Mouse (Mus musculus): ENCODE data around the gene Tspan17. TPM values are rescaled to one million over a fixed set of nuclear protein-coding genes. Genes with fewer than 3 reads are reported as not detected.

Tspan17 gene
- polyA plus RNA-seq, 1 experiment from 2014 or later, result 22.9 TPM

DNA sequence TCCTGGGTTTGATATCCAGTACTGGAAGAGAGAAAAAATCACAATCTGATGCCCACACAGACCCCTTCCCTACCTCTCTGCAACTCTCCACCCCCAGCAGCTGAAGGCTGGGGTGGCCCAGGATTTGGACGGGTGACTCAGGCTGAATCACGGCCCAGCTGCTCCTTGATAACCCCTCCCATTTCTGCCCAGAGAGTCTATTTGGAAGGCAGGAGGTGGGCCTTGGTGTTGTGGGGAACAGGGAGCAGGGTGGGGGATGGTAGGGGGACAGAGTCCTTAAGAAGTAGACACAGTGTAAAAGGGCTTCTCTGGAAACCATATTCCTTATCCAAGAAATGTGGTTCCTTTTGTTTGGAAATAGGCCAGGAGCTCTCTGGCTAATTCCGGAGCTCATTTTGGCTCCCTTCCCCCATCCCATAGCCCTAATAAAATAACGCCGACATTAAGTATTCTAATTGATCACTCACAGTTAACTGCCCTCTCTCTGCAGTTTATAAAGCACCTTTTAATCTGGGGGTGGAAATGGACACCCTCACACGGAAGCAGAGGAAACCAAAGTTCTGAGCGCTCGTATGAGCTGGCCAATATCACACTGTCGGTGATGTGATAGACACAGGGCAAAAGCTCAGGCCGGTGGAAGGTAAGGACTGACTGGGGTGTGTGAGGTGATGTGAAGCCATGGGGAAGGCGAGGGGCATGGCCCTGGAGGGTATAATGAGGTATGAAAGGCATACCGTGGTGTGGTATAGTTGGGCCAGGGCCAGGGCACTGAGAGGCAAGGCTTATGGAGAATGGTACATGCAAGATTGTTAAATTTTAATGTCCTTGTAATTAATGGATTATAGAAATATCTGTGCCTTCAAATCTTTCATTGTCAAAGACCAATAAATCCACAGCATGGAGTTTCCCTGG lies 34.8 kb upstream of the Tspan17 start:
- Histone ChIP-seq H3K27ac (replicated peaks) (peak overlapping the region; percentile 82), H3K9me3 (no peaks in the 10 kb centered on the region), H3K36me3 (no peaks in the 10 kb centered on the region), H3K4me1 (peaks cover 75% of the 10 kb centered on the region), H3K4me2 (replicated peaks) (no peak overlapping the region), H3K27me3 (peaks cover 5% of the 10 kb centered on the region; the same call in 1 of the 2 replicates), H3K9ac (replicated peaks) (no peak overlapping the region), H3K4me3 (no peak overlapping the region)
- WGBS, result 31% methylated on average over 12 of the region's 12 CpGs
- ATAC-seq (replicated peaks), result no peak

DNA sequence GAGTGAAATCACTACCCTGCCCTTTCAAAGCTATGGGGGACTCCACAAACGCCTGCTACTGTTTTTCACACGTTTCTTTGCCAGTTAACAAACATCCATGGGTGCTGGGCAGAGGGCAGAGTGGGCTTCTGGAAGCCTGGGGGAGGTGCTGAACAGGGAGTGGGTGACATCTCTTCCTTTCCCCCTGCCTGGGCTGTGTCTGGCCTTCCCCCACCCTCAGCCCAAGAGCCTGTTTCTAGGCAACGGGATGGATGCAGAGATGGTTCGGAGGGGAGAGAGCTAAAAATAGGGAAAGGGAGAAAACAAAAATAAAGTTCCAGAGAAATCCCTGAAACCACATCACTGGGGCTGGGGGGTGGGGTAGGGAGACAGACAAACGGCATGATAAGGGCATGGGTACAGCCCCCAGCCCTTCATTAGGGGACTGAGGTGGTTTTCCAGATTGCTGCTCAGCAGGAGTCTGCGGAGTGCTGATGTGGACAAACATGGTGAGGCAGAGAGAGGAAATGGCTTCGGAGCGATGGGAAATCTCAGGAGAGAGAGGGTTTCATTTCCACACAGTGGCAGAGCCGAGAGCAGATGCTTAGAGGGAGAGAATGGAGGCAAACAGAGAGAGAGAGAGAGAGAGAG lies 33.9 kb upstream of the Tspan17 start:
- H3K4me2 ChIP-seq (replicated peaks), result peak overlapping the region; percentile 21
- 15% methylated on average over 9 of the region's 9 CpGs for WGBS
- H3K27ac ChIP-seq (replicated peaks), result peak overlapping the region; percentile 82
- ATAC-seq (replicated peaks), result no peak
- H3K36me3 ChIP-seq, result no peaks in the 10 kb centered on the region
- no peaks in the 10 kb centered on the region for H3K9me3 ChIP-seq
- H3K4me3 ChIP-seq, result no peak overlapping the region
- peaks cover 78% of the 10 kb centered on the region for H3K4me1 ChIP-seq
- H3K9ac ChIP-seq (replicated peaks), result no peak overlapping the region
- peaks cover 5% of the 10 kb centered on the region; the same call in 1 of the 2 replicates for H3K27me3 ChIP-seq

DNA sequence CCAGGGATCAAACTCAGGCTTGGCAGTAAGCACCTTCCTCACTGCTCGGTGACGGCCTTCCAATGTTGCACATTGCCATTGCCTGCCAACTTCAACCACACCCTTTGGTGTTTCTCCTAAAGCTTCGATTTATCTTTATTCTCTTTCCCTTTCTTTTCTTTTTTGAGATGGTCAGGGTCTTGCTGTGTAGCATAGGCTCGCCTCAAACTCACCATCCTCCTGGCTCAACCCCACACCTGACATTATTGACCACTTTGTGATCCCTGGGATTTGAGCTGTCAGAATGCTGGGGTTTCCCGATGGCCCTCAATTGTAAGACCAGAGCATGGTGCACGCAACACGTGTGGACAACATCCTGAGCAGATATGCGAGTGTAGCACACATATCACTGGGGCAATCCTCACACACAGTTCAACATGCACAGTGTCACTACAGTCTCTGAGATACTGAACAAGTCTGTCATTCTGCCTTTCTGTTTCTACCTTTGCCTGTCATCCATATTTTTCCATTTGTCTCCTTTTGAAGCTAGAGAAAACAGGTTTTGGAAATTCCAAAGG lies 32.9 kb upstream of the Tspan17 start:
- H3K4me1 ChIP-seq, result peaks cover 80% of the 10 kb centered on the region
- no peak for ATAC-seq (replicated peaks)
- WGBS, result 83% methylated on average over 8 of the region's 8 CpGs
- H3K9ac ChIP-seq (replicated peaks), result no peak overlapping the region
- H3K4me2 ChIP-seq (replicated peaks), result no peak overlapping the region
- H3K36me3 ChIP-seq, result no peaks in the 10 kb centered on the region
- no peaks in the 10 kb centered on the region for H3K9me3 ChIP-seq
- peaks cover 5% of the 10 kb centered on the region; the same call in 1 of the 2 replicates for H3K27me3 ChIP-seq
- H3K27ac ChIP-seq (replicated peaks), result peak overlapping the region; percentile 97
- H3K4me3 ChIP-seq, result no peak overlapping the region

DNA sequence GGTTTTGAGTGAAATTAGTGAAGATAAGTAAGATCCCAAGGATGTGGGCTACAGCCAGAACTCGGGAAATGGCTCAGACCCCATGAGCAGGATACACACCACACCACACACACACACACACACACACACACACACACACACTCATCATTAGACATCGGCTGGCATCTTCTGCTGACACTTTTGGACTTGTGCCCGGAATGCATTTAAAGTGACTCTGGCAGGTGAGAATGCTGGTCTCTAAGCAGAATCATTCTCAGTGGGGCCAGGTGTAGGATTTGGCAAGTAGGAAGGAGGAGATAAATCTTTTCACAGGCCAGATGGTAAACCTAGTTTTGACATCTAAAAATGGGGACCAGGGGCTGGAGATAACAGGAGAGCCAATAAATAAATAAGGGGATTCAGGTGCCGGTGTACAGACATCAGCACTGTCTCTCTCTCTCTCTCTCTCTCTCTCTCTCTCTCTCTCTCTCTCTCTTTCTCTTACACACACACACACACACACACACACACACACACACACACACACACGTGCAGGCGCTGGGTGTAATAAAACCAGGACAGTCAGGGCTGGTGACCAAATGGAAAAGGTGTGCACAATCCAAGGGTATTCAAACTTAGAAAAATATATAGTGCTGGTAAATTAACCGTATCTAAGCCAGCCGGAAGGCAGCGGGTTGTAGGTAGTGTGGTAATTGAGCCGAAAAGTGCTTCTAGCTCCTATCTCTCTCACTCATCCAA lies 31.9 kb upstream of the Tspan17 start:
- Histone ChIP-seq H3K27ac (replicated peaks) (peak overlapping the region; percentile 97), H3K4me3 (peak overlapping the region; percentile 55), H3K4me1 (peaks cover 78% of the 10 kb centered on the region), H3K9me3 (no peaks in the 10 kb centered on the region), H3K27me3 (no peaks in the 10 kb centered on the region), H3K9ac (replicated peaks) (peak overlapping the region; percentile 49), H3K36me3 (no peaks in the 10 kb centered on the region), H3K4me2 (replicated peaks) (peak overlapping the region; percentile 84)
- ATAC-seq (replicated peaks), result no peak
- WGBS, result 20% methylated on average over 10 of the region's 10 CpGs

DNA sequence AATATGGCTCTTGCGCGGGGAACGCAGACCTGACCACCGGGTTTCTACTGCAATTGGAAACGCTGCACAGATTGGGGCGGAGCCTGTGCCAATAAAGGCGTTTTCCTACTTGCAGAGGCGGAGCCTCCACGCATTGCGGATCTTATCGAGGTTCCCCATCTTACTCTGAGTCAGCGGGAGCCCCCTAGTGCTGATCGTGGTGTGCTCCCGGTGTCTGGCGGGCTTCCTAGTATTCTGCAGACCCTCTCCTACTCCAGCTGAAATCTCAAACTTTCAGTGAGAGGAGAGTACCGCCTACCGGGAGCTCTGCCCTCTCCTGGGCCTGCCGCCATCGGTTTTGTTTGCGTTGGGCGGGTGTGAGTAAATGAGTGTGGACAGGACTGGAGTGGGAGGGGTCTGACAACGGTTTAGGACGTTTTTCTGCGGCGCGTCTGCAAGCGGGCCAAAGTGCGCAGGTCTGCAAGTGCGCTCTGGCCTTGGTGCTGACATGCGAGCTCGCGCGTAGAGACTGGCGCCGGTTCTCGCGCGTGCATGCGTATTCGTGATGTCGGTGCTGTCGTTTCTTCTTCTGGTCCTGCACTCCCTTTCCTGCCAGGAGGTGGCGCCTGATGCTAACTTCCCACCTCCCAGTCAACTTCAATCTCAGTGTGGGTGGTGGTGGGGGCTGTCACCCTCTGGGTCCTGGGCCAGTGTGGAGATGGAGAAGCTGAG lies 31.0 kb upstream of the Tspan17 start:
- Histone ChIP-seq H3K27ac (replicated peaks) (peak overlapping the region; percentile 97), H3K9me3 (no peaks in the 10 kb centered on the region), H3K27me3 (0 out of 2 replicates have a peak, but pooled peaks cover under 1% of the 10 kb centered on the region), H3K4me2 (replicated peaks) (peak overlapping the region; percentile 84), H3K36me3 (no peaks in the 10 kb centered on the region), H3K9ac (replicated peaks) (peak overlapping the region; percentile 57), H3K4me1 (peaks cover 69% of the 10 kb centered on the region), H3K4me3 (peak overlapping the region; percentile 55)
- WGBS, result under 1% methylated on average over 43 of the region's 43 CpGs
- peak; percentile 83 for ATAC-seq (replicated peaks)

DNA sequence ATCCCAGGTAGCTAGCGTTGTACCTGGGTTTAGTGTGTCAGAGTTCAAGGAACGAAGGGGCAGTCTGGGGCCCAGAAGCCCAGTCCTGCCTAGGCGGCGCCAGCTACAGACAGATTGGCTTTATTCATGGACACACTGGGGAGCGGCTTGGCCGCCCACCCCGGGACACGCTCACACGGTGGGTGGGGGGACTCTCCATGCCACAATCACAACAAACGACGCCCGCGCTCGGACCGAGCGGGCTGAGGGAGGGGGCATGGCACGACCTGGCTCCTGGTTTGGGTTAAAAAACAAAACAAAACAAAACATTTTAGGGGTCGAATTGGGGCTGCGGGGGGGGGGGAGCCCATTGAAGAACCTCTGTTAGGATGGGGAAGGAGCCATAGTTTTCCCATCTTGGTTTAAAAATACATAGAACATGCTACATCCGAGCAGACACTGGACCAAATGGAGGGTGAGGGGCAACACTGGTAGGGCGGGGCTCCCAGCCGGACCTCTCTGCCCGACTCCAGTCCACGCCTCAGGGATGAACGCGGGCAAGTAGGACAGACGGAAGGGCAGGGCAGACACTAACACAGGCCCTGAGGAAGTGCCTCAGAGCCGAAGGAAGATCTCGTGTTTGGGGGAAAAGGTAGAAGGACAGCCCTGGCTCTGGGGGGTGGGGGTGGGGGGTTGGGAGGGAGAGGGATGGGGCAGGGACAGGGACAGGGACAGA lies 30.3 kb upstream of the Tspan17 start:
- Histone ChIP-seq H3K9me3 (no peaks in the 10 kb centered on the region), H3K4me3 (peak overlapping the region; percentile 55), H3K27me3 (peaks cover 8% of the 10 kb centered on the region), H3K4me2 (replicated peaks) (peak overlapping the region; percentile 84), H3K4me1 (peaks cover 67% of the 10 kb centered on the region), H3K27ac (replicated peaks) (peak overlapping the region; percentile 97), H3K36me3 (no peaks in the 10 kb centered on the region), H3K9ac (replicated peaks) (peak overlapping the region; percentile 57)
- under 1% methylated on average over 29 of the region's 29 CpGs for WGBS
- no peak; the same call in 1 of the 2 replicates for ATAC-seq (replicated peaks)

DNA sequence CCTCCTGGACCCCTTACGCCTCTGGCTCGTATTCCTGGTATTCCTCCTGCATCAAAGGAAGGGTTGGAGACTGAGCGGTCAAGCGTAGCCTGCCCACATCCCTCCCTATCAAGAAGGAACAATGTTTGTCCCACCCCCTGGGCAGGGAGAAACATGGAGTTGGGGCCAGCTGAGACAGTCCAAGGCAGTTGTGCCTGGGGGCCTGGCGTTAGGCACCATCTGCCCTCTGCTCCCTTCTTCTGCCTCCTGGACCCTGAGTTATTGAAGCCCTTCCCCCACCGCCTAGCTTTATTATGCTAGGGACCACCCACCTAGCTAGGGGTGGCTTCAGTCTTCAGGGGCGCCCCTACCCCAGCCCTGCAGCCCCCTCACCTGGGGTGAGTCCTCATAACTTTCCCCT lies 29.7 kb upstream of the Tspan17 start:
- Histone ChIP-seq H3K4me2 (replicated peaks) (peak overlapping the region; percentile 84), H3K9me3 (no peaks in the 10 kb centered on the region), H3K27ac (replicated peaks) (no peak overlapping the region), H3K36me3 (no peaks in the 10 kb centered on the region), H3K4me3 (no peak overlapping the region), H3K9ac (replicated peaks) (no peak overlapping the region), H3K27me3 (peaks cover 11% of the 10 kb centered on the region), H3K4me1 (peaks cover 61% of the 10 kb centered on the region)
- 11% methylated on average over 7 of the region's 7 CpGs for WGBS
- ATAC-seq (replicated peaks), result no peak

DNA sequence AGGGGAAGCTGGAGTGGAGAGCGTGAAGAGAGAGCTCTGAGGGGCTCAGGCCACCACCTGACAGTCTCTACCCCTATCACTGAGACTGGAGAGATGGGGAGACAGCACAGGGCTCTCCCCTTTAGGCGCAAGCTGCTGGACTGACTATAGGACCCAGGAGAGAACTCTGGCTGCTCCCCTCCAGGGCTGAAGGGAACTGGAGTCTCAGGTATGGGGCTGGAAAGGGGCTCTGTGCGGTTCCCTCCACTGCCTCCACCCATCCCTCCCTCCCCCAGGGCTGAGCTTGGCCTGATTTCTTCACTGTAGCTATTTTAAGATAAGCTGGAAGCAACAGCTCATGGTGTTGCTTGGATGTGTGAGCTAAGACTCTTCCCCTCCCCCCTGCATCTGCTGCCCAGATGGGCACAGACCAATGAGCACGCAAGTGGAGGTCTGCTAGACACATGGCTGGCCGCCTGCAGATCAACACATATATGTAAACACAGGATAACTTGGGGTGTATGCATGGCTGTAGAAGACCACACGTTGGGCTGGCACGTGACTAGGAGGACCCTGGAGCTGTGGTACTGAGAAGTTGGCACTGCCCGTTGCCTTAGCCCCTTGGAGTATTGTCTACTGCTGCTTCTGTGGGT lies 28.9 kb upstream of the Tspan17 start:
- Histone ChIP-seq H3K27me3 (peaks cover 14% of the 10 kb centered on the region), H3K4me3 (no peak overlapping the region), H3K4me2 (replicated peaks) (no peak overlapping the region), H3K27ac (replicated peaks) (peak overlapping the region; percentile 20), H3K4me1 (peaks cover 60% of the 10 kb centered on the region), H3K36me3 (no peaks in the 10 kb centered on the region), H3K9me3 (no peaks in the 10 kb centered on the region), H3K9ac (replicated peaks) (no peak overlapping the region)
- ATAC-seq (replicated peaks), result no peak
- WGBS, result 56% methylated on average over 8 of the region's 8 CpGs

DNA sequence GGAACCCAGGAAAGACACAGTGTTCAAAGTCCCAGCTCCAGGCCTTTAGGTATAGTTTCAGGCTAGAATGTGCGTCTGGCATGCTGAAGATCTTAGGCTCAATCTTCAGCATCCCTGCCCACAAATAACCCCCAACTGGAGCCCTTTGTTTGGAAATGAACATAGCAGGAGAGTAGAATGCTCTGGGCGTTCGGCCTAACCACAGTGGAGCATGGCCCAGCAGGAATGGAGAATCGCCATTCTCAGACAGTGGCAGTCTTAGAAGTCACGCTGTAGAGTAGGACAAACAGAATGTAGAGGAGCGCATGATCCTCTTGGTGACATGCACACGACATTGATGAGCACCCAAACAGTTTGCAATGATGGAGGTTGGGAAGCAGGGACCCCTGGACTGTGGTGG lies 28.3 kb upstream of the Tspan17 start:
- Histone ChIP-seq H3K4me1 (peaks cover 60% of the 10 kb centered on the region), H3K27me3 (peaks cover 20% of the 10 kb centered on the region), H3K9me3 (no peaks in the 10 kb centered on the region), H3K36me3 (no peaks in the 10 kb centered on the region), H3K9ac (replicated peaks) (no peak overlapping the region), H3K4me2 (replicated peaks) (no peak overlapping the region), H3K4me3 (no peak overlapping the region), H3K27ac (replicated peaks) (no peak overlapping the region; the same call in 1 of the 2 replicates)
- no peak for ATAC-seq (replicated peaks)
- 69% methylated on average over 7 of the region's 7 CpGs for WGBS

DNA sequence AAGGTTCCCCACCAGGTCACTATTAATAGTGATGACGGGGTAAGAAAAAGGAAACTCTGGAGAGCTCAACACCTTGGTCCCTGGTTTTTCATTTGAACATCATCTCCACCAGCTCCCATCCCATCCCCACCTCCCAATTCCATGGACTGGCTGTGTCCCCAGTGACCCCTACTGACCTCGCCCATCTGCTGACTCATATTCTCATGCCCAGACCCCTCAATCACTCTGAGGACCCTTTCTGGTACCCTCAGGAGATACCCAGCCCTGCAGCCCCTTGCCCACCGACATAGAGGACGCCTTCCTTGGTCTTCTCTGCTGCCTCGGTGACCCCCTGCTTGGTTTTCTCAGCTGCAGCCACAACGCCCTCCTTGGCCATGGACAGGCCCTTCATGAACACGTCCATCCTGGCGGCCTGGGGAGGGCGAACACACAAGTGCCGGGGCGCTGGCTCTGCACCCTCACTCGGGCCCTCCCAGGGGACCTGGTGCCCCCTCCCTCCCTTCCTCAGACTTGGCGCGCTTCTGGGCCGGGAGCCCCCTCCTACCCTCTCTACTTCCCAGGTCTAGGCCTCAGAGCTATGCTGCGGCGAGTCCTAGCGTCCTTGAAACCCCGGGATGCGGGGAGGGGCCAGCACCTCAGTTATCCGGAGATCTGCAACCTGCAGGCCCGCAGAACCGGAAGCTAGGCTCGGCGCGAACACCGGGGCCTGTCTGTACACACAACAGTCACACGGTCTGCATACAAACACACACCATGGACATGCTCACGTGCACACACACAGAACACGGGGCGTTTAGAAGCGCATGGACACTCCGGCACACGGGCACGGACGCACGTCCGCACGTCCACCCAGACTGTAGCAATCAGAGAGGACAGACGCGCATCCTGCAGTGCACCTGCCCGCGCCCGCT lies 23.6 kb upstream of the Tspan17 start:
- Histone ChIP-seq H3K4me2 (replicated peaks) (peak overlapping the region; percentile 91), H3K27ac (replicated peaks) (peak overlapping the region; percentile 55; the same call in 1 of the 2 replicates), H3K36me3 (no peaks in the 10 kb centered on the region), H3K9ac (replicated peaks) (peak overlapping the region; percentile 62), H3K9me3 (no peaks in the 10 kb centered on the region), H3K4me1 (peaks cover 26% of the 10 kb centered on the region), H3K4me3 (peak overlapping the region; percentile 54), H3K27me3 (peaks cover 23% of the 10 kb centered on the region)
- WGBS, result 5% methylated on average over 44 of the region's 44 CpGs
- ATAC-seq (replicated peaks), result peak; percentile 42
